Mouse (Mus musculus): ENCODE measurements around the gene H2afy2. TPM values are rescaled to one million over a fixed set of nuclear protein-coding genes. Genes with fewer than 3 reads are reported as not detected.

H2afy2 gene
- polyA plus RNA-seq, 1 experiment from 2014 or later: 6.4 TPM

DNA sequence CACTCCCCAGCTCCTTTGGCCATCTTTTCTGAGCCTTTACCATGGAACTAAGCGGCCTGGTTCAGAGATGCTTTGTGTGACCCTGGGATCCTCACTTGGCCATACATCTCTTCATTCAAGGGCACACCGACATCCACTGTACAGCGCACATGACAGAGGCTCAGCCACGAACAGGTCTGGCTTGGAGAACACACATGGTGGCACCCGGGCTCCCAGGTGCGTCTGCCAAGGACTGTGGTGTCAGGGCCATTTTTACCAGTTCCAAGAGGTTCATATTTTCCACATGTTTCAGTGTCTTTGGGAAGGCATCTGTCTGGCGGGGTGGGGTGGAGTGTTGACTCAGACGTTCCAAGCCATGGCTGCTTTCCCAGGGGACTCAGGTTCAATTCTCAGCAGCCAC lies 41.6 kb downstream of the H2afy2 start:
- ATAC-seq (ENCODE audit: low read depth): no peak

DNA sequence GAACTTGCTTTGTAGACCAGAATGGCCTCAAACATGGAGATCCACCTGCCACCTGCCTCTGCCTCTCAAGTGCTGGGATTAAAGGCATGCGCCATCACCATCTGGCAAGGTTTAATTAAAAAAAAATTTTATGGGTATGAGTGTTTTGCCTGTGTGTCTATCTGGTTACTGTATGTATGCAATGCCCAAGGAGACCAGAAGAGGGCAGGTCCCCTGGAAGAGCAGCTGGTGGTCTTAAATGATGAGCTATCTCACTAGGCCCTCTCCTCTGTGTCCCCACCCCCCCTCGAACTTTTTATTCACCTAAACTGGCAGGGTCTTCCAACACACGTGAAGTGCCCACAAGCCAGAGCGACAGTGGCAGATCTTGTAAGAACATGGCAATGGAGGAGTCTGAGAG lies 42.1 kb downstream of the H2afy2 start:
- Histone ChIP-seq H3K4me2 (no peak overlapping the region), H3K4me1 (replicated peaks) (no peaks in the 10 kb centered on the region), H3K27ac (no peak overlapping the region), H3K9ac (no peak overlapping the region), H3K4me3 (replicated peaks) (no peak overlapping the region), H3K36me3 (peaks cover 9% of the 10 kb centered on the region), H3K9me3 (replicated peaks) (no peaks in the 10 kb centered on the region), H3K27me3 (no peaks in the 10 kb centered on the region)
- WGBS (ENCODE audit: insufficient replicate concordance): 54% methylated on average over 4 of the region's 4 CpGs
- no peak for ATAC-seq (ENCODE audit: low read depth)
- DNase-seq: no peak

More for the DNA sequence above, 41.6 kb downstream of the H2afy2 start:
- no peak overlapping the region for H3K27ac ChIP-seq
- no peak overlapping the region for H3K4me3 ChIP-seq (replicated peaks)
- no peaks in the 10 kb centered on the region for H3K27me3 ChIP-seq
- no peaks in the 10 kb centered on the region for H3K4me1 ChIP-seq (replicated peaks)
- DNase-seq: no peak
- H3K4me2 ChIP-seq: no peak overlapping the region
- 80% methylated on average over 8 of the region's 8 CpGs for WGBS (ENCODE audit: insufficient replicate concordance)
- H3K36me3 ChIP-seq: peaks cover 11% of the 10 kb centered on the region
- no peaks in the 10 kb centered on the region for H3K9me3 ChIP-seq (replicated peaks)
- H3K9ac ChIP-seq: no peak overlapping the region

DNA sequence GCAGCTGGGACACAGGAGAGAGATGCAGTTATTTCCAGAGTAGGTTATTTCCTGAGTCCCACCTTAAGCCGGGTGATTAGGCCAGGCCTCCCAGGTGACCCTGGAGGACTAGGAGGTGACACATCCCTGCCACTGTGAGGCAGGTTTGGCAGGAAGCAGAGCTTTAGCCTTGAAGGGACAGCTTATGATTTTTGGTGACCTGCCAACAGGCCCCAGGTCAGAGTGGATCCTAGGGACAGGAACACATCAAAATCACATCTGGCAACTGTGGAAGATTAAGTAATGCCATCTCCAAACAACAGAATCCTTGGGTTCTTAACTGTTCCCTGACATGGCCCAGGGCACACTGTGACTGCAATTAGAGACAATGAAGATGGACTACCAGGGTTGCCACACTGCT lies 42.6 kb downstream of the H2afy2 start:
- Histone ChIP-seq H3K27me3 (no peaks in the 10 kb centered on the region), H3K4me2 (no peak overlapping the region), H3K9ac (no peak overlapping the region), H3K27ac (no peak overlapping the region), H3K36me3 (peaks cover 9% of the 10 kb centered on the region), H3K9me3 (replicated peaks) (no peaks in the 10 kb centered on the region), H3K4me1 (replicated peaks) (no peaks in the 10 kb centered on the region), H3K4me3 (replicated peaks) (no peak overlapping the region)
- ATAC-seq (ENCODE audit: low read depth) (no peak), DNase-seq (no peak)
- 71% methylated on average over 1 of the region's 1 CpGs for WGBS (ENCODE audit: insufficient replicate concordance)

DNA sequence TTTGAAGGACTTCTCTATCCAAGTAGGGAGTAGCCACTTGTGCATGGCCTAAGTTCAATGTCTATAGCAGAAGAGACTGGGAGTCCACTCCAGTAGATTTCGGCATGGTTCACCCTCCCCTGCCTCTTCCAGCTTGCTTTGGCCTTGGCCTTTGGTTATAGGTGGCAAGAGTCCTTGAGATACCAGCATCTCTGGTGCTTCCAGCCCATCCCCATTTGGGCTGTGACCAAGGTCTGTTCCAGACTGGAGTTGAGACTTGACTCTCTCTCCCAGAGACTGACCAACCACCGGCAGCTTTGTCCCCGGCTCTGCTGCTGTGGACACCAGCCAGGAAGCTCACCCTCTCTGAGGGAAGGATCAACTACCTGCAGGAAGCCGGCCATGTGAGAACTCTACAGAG lies 45.8 kb downstream of the H2afy2 start:
- 77% methylated on average over 4 of the region's 4 CpGs for WGBS (ENCODE audit: insufficient replicate concordance)
- no peak overlapping the region for H3K4me3 ChIP-seq (replicated peaks)
- H3K4me2 ChIP-seq: no peak overlapping the region
- DNase-seq: no peak
- H3K36me3 ChIP-seq: 0 out of 2 replicates have a peak, but pooled peaks cover 2% of the 10 kb centered on the region
- H3K27ac ChIP-seq: no peak overlapping the region
- H3K9me3 ChIP-seq (replicated peaks): no peaks in the 10 kb centered on the region
- no peak overlapping the region for H3K9ac ChIP-seq
- H3K27me3 ChIP-seq: no peaks in the 10 kb centered on the region
- ATAC-seq (ENCODE audit: low read depth): no peak
- no peaks in the 10 kb centered on the region for H3K4me1 ChIP-seq (replicated peaks)

DNA sequence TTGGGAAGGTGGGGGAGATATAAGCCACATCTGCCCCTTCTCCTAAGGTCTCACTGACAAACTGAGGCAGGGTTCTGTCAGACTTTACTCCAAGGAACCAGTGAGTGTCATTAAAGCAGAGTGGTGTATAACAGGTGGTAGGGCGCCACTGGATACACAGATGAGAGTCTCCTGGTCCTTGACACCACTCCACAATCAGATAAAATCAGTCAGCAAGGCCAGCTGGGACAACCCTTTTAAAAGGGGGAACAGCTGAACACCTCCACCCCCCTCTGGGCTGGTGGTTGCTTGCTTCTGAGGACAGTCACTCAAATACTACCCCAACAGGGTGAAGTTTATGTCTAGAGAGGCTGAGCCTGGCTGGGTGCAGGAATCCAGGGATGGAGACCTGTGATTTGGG lies 46.4 kb downstream of the H2afy2 start:
- WGBS (ENCODE audit: insufficient replicate concordance): 80% methylated on average over 1 of the region's 1 CpGs
- Histone ChIP-seq H3K4me2 (no peak overlapping the region), H3K27me3 (no peaks in the 10 kb centered on the region), H3K36me3 (0 out of 2 replicates have a peak, but pooled peaks cover under 1% of the 10 kb centered on the region), H3K9ac (no peak overlapping the region), H3K27ac (no peak overlapping the region), H3K9me3 (replicated peaks) (no peaks in the 10 kb centered on the region), H3K4me1 (replicated peaks) (no peaks in the 10 kb centered on the region), H3K4me3 (replicated peaks) (no peak overlapping the region)
- DNase-seq (no peak), ATAC-seq (ENCODE audit: low read depth) (no peak)

DNA sequence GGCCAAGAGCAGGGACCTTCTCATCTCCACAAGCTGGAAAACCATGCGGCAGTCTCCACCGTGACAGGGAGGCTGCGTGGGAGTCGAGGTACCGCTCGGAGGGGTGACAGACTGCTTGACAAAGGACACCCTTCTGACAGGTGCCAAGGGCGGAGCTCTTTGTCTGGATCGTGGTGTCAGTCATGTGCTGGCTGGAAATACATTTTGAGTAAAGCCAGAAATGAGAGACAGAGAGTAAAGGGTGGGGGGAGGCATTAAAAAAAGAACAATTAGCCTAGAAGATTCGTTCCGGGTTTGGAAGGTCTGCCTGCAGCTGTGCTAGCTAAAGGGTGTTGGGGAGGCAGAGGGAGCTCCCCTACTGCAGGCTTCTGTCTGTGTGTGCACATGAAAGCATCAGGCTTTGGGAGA lies 47.3 kb downstream of the H2afy2 start:
- ATAC-seq (ENCODE audit: low read depth) (no peak), DNase-seq (no peak)
- Histone ChIP-seq H3K4me3 (replicated peaks) (no peak overlapping the region), H3K9me3 (replicated peaks) (no peaks in the 10 kb centered on the region), H3K4me1 (replicated peaks) (no peaks in the 10 kb centered on the region), H3K27me3 (no peaks in the 10 kb centered on the region), H3K4me2 (no peak overlapping the region), H3K9ac (no peak overlapping the region), H3K36me3 (no peaks in the 10 kb centered on the region), H3K27ac (no peak overlapping the region)
- WGBS (ENCODE audit: insufficient replicate concordance): 73% methylated on average over 10 of the region's 10 CpGs

DNA sequence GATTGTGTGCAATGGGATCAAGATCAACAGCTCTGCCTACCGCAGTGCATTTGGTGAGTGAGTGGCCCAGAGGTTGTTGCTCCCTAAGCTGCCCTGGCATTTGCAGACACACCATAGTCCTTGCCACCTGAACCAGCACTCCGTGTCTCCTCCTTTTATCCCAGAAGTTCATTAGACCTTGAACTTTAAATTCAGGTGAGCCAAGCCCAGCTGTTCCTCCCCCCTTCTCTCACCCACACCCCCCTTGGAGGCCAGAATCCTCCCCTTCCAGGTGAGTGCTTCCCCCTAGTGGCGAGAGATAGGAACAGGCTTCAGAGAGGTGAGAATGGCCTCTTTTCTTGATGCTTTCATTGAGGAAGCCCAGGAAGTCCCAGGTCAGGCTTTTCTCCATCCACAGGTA lies 49.6 kb downstream of the H2afy2 start:
- H3K27ac ChIP-seq: no peak overlapping the region
- H3K4me2 ChIP-seq: no peak overlapping the region
- H3K9ac ChIP-seq: no peak overlapping the region
- no peak for ATAC-seq (ENCODE audit: low read depth)
- no peaks in the 10 kb centered on the region for H3K4me1 ChIP-seq (replicated peaks)
- H3K27me3 ChIP-seq: no peaks in the 10 kb centered on the region
- DNase-seq: no peak
- WGBS (ENCODE audit: insufficient replicate concordance): 37% methylated on average over 3 of the region's 3 CpGs
- no peak overlapping the region for H3K4me3 ChIP-seq (replicated peaks)
- no peaks in the 10 kb centered on the region for H3K9me3 ChIP-seq (replicated peaks)
- H3K36me3 ChIP-seq: no peaks in the 10 kb centered on the region

DNA sequence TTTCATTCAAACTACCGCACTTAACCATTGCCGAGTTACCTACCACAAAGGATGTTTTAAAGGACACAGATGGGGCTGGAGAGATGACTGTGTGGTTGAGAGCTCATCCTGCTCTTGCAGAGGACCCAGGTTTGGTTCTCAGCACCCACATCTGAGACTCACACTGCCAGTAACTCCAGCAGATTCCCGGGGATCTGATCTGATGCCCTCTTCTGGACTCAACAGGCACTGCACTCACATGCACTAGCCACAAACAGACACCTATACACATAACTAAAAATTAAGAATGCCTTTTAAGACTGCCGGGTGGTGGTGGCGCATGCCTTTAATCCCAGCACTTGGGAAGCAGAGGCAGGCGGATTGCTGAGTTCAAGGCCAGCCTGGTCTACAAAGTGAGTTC lies 53.8 kb downstream of the H2afy2 start:
- H3K27ac ChIP-seq: no peak overlapping the region
- ATAC-seq (ENCODE audit: low read depth) (no peak), DNase-seq (no peak)
- H3K36me3 ChIP-seq: no peaks in the 10 kb centered on the region
- no peaks in the 10 kb centered on the region for H3K9me3 ChIP-seq (replicated peaks)
- H3K4me2 ChIP-seq: no peak overlapping the region
- H3K4me1 ChIP-seq (replicated peaks): no peaks in the 10 kb centered on the region
- no peaks in the 10 kb centered on the region for H3K27me3 ChIP-seq
- no peak overlapping the region for H3K9ac ChIP-seq
- 85% methylated on average over 6 of the region's 6 CpGs for WGBS (ENCODE audit: insufficient replicate concordance)
- no peak overlapping the region for H3K4me3 ChIP-seq (replicated peaks)

DNA sequence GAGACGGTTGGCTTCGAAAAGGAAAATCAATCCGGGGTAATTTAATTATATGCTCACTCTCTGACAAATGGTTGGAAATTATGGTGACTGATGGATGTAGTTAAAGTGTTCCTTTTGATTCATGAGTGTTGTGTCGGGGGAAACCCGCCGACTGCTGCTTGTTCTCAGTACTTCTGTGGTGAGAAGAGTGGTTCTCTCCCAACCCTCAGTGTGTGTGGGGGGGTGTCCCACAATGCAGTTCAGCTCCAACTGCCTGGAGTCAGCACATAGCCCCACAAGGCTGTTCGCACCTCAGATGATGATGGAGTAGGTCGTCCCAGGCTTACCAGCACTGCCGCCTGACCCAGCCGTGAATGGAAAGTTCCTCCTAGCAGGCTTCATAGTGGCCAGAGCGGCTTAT lies 54.8 kb downstream of the H2afy2 start:
- Histone ChIP-seq H3K9me3 (replicated peaks) (no peaks in the 10 kb centered on the region), H3K27ac (no peak overlapping the region), H3K9ac (no peak overlapping the region), H3K4me2 (no peak overlapping the region), H3K36me3 (no peaks in the 10 kb centered on the region), H3K4me3 (replicated peaks) (no peak overlapping the region), H3K4me1 (replicated peaks) (no peaks in the 10 kb centered on the region), H3K27me3 (no peaks in the 10 kb centered on the region)
- DNase-seq: no peak
- WGBS (ENCODE audit: insufficient replicate concordance): 70% methylated on average over 11 of the region's 11 CpGs
- ATAC-seq (ENCODE audit: low read depth): no peak

DNA sequence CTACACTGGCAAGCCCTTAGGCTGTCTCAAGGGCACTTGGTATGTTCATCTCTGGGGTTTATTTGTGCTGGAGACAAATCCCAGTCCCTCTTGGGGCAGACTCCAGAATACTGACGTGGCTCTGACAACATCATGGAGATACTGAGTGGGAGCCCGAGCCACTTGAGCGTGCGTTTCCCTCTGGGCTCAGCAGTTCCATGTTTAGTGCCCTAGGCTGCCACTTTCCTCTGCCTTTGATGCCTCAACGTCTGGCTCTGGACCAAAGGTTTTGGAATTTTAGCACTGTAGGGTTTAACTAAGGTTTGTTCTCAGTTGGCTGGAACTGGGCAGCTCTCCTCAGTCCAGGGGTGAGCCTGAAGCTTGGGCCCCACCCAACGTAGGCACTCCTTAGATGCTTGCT lies 60.7 kb downstream of the H2afy2 start:
- Histone ChIP-seq H3K4me3 (replicated peaks) (no peak overlapping the region), H3K9me3 (replicated peaks) (no peaks in the 10 kb centered on the region), H3K4me2 (no peak overlapping the region), H3K36me3 (no peaks in the 10 kb centered on the region), H3K4me1 (replicated peaks) (no peaks in the 10 kb centered on the region), H3K27me3 (no peaks in the 10 kb centered on the region), H3K9ac (no peak overlapping the region), H3K27ac (no peak overlapping the region)
- 66% methylated on average over 6 of the region's 6 CpGs for WGBS (ENCODE audit: insufficient replicate concordance)
- no peak for DNase-seq
- no peak for ATAC-seq (ENCODE audit: low read depth)

DNA sequence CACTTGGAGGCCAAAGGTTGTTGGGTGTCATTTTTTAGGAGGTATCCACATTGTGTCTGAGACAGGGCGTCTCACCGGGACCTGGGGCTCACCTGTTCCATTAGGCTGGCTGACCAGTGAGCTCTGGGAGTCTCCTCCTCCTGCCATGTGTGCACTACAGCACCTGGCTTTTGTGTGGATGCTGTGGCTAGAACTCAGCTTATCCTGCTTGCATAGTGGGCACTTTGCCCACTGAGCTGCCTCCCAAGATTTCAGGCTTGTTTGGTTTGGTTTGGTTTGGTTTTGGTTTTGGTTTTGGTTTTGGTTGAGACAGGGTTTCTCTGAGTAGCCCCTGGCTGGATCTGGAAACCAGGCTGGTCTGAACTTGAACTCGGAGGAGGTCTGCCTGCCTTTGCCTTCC lies 61.7 kb downstream of the H2afy2 start:
- Histone ChIP-seq H3K4me1 (replicated peaks) (no peaks in the 10 kb centered on the region), H3K9ac (no peak overlapping the region), H3K27ac (no peak overlapping the region), H3K4me2 (no peak overlapping the region), H3K27me3 (no peaks in the 10 kb centered on the region), H3K9me3 (replicated peaks) (no peaks in the 10 kb centered on the region), H3K36me3 (no peaks in the 10 kb centered on the region), H3K4me3 (replicated peaks) (no peak overlapping the region)
- 61% methylated on average over 3 of the region's 3 CpGs for WGBS (ENCODE audit: insufficient replicate concordance)
- ATAC-seq (ENCODE audit: low read depth): no peak
- DNase-seq: no peak

DNA sequence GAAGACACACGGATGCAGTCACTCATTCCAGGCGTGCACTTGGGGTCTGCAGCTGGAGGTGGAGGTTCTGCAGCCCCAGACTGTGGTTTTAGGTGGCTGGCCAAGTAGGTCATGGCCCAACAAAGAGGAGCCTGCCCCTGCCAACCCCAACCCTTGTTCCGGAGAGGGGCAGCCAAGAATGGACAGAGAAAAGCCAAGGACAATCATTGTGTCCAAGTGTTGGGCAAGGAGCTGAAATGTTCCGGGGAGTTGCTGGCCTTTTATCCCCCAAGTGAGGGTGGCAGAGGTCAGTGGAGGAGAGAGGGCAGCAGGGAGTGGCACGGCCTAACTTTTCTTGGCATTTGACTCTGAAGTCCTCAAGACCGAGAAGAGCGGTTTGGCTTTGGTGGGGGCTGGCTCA lies 63.6 kb downstream of the H2afy2 start:
- no peak for ATAC-seq (ENCODE audit: low read depth)
- no peak overlapping the region for H3K27ac ChIP-seq
- no peaks in the 10 kb centered on the region for H3K27me3 ChIP-seq
- H3K4me1 ChIP-seq (replicated peaks): peaks cover 10% of the 10 kb centered on the region
- no peaks in the 10 kb centered on the region for H3K9me3 ChIP-seq (replicated peaks)
- DNase-seq: no peak
- H3K4me3 ChIP-seq (replicated peaks): no peak overlapping the region
- WGBS (ENCODE audit: insufficient replicate concordance): 75% methylated on average over 7 of the region's 7 CpGs
- no peak overlapping the region for H3K9ac ChIP-seq
- no peak overlapping the region for H3K4me2 ChIP-seq
- H3K36me3 ChIP-seq: no peaks in the 10 kb centered on the region

Data from liver, embryonic 13.5 days (tissue).